Mouse (Mus musculus): ENCODE measurements around the gene Vmn1r21. TPM values are rescaled to one million over a fixed set of nuclear protein-coding genes. Genes with fewer than 3 reads are reported as not detected.

Gene Vmn1r21
- polyA plus RNA-seq, 1 experiment from 2014 or later, result 0.14 TPM

DNA sequence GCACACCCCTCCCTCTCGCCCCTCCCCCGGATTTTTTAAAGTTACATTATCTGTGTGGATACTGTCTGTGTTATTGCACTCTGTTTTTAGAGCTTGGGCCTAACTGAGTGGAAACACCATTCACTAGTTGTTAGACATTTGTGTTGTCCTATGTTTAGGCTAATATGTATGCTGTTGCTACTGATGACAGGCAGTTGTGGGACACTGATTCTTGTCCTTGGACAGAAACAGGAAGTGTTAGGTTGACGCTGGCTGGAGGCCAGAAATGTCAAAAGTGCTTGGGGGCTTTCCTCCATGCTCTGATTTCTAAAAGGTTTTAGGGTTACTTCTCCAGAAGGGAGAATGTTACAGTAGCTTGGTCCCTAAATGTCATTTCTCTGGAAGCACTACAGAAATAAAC is 54.3 kb downstream of the Vmn1r21 start:
- Histone ChIP-seq H3K4me1 (ENCODE audit: control insufficient read depth, insufficient read depth, low read length) (0 out of 2 replicates have a peak, but pooled peaks cover 3% of the 10 kb centered on the region), H3K27ac (ENCODE audit: low read length) (no peak overlapping the region), H3K9ac (replicated peaks; ENCODE audit: low read depth, low read length) (no peak overlapping the region), H3K9me3 (ENCODE audit: control insufficient read depth, low read depth, low read length) (no peaks in the 10 kb centered on the region), H3K4me2 (replicated peaks; ENCODE audit: low read depth, low read length) (no peak overlapping the region), H3K36me3 (ENCODE audit: control insufficient read depth, insufficient read depth, low read length) (no peaks in the 10 kb centered on the region), H3K4me3 (ENCODE audit: low read depth, low read length) (no peak overlapping the region), H3K27me3 (ENCODE audit: control insufficient read depth, insufficient read depth, low read length) (no peaks in the 10 kb centered on the region)
- 70% methylated on average over 3 of the region's 3 CpGs for WGBS
- ATAC-seq (ENCODE audit: insufficient number of reproducible peaks, insufficient read depth, low FRiP score, low read depth), result no peak

Other genes starting within 250 kb of the Vmn1r21 start
- 20.9 and 23.6 TPM in 2 replicates for gene Pyurf, start 158.3 kb downstream of the Vmn1r21 start, polyA plus RNA-seq (2014; fragmentation: Nextera tagmentation; extraction: Ambion mirVana)
- 27.5 and 27.6 TPM in 2 replicates for gene Lancl2, start 147.8 kb downstream of the Vmn1r21 start, polyA plus RNA-seq (2014; fragmentation: Nextera tagmentation; extraction: Ambion mirVana)
- gene Vopp1, start 25.2 kb downstream of the Vmn1r21 start, polyA plus RNA-seq (2014; fragmentation: Nextera tagmentation; extraction: Ambion mirVana), result 24.4 and 26.7 TPM in 2 replicates
- gene Vmn1r22, start 57.7 kb upstream of the Vmn1r21 start, polyA plus RNA-seq (2014; fragmentation: Nextera tagmentation; extraction: Ambion mirVana), result not detected in 2 replicates
- gene Vmn1r23, start 76.5 kb upstream of the Vmn1r21 start, polyA plus RNA-seq (2014; fragmentation: Nextera tagmentation; extraction: Ambion mirVana), result not detected in 2 replicates
- not detected in 2 replicates for gene Vmn1r24, start 111.2 kb upstream of the Vmn1r21 start, polyA plus RNA-seq (2014; fragmentation: Nextera tagmentation; extraction: Ambion mirVana)
- not detected in 2 replicates for gene Vmn1r25, start 130.5 kb upstream of the Vmn1r21 start, polyA plus RNA-seq (2014; fragmentation: Nextera tagmentation; extraction: Ambion mirVana)
- not detected in 2 replicates for gene Vmn1r26, start 164.8 kb upstream of the Vmn1r21 start, polyA plus RNA-seq (2014; fragmentation: Nextera tagmentation; extraction: Ambion mirVana)